Mouse (Mus musculus) forebrain, postnatal 0 days (tissue): ENCODE data around the gene Hoxa3. TPM values are rescaled to one million over a fixed set of nuclear protein-coding genes. Genes with fewer than 3 reads are reported as not detected.

Source experiments
- ATAC-seq: fragments of 200-750 bp; cut with Nextera tagmentation; 2 replicates; pipeline ENCODE4 v1.8.0; 2017; ENCODE audit warnings: mild to moderate bottlenecking, moderate library complexity
- DNase-seq: peaks from one replicate; pipeline ENCODE4 v3.0.0-alpha.2; 2015
- H3K27ac ChIP-seq: fragments of 300-500 bp; sonication (generic); 2 replicates; pipeline ENCODE4 v1.5.1; 2014; ENCODE audit warnings: low read depth, mild to moderate bottlenecking, antibody characterized with exemption, low read length, moderate library complexity, mixed read lengths
- H3K27me3 ChIP-seq: fragments of 300-500 bp; sonication (generic); 2 replicates; pipeline ENCODE4 v1.6.1; 2014; ENCODE audit warnings: mild to moderate bottlenecking, low read length, mixed read lengths; ENCODE audit not compliant: insufficient read depth
- H3K36me3 ChIP-seq: fragments of 300-500 bp; sonication (generic); 2 replicates; pipeline ENCODE4 v1.6.1; 2014; ENCODE audit warnings: mild to moderate bottlenecking, moderate library complexity; ENCODE audit not compliant: insufficient read depth
- H3K4me1 ChIP-seq: fragments of 300-500 bp; sonication (generic); 2 replicates; pipeline ENCODE4 v1.6.1; 2014; ENCODE audit warnings: antibody characterized with exemption; ENCODE audit not compliant: insufficient read depth
- H3K4me2 ChIP-seq: fragments of 300-500 bp; sonication (generic); 2 replicates; pipeline ENCODE4 v1.6.1; 2014; ENCODE audit warnings: low read depth, mild to moderate bottlenecking, moderate library complexity
- H3K4me3 ChIP-seq: fragments of 300-500 bp; sonication (generic); 2 replicates; pipeline ENCODE4 v1.5.1; 2014; ENCODE audit warnings: low read depth, low read length, mixed read lengths
- H3K9ac ChIP-seq: fragments of 300-500 bp; sonication (generic); 2 replicates; pipeline ENCODE4 v1.6.1; 2014; ENCODE audit warnings: mild to moderate bottlenecking
- H3K9me3 ChIP-seq: fragments of 300-500 bp; sonication (generic); 2 replicates; pipeline ENCODE4 v1.6.1; 2016; ENCODE audit warnings: low read length
- CTCF ChIP-seq: sonication (generic); IDR thresholded peaks from 2 replicates; pipeline ENCODE4 v1.5.1; 2016; ENCODE audit warnings: antibody characterized with exemption, control low read depth, low read depth
- WGBS: fragments of 180-500 bp; shearing (Covaris S2); extraction: QIAGEN DNeasy Blood & Tissue Kit; methylation state at CpG from one replicate; pipeline ENCODE4 v1.1.7; 2014; 5-methylcytosine and 5-hydroxymethylcytosine counted together
- polyA plus RNA-seq: library from polyadenylated mRNA; unstranded; fragments of >200 nt; fragmentation: Nextera tagmentation; extraction: Ambion mirVana; gene quantifications from 2 replicates; pipeline ENCODE4 v1.2.1, GENCODE M21; 2015
- total RNA-seq: library from RNA; depleted of rRNA; stranded (reverse); fragments of >200 nt; gene quantifications from 2 replicates; pipeline ENCODE4 v1.2.3, GENCODE M21; 2014

The Hoxa3 gene
- total and polyA plus RNA-seq, 2 experiments from 2014 or later, result not detected

DNA sequence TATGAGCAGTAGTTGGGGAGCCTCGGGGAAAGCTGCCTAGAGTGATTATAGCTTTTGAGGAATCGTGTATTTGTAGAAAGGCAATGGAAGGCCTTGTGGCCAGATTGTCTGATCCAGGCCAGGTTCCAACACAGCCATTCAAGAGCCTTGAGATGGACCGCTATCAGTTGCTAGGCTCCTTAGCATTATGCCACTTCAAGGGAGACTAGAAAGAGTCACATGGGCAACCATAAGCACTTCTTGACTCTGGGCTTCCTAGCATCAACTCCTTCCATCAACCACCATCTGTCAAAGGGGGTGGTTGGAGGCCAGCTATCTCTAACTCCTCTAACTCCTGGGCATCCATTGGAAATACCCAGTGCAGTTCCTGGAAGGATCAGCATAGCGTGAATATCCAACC lies 36.7 kb upstream of the Hoxa3 start:
- no peak for ATAC-seq
- no peaks in the 10 kb centered on the region for H3K9me3 ChIP-seq
- no peak overlapping the region for H3K4me3 ChIP-seq
- H3K27ac ChIP-seq, result no peak overlapping the region
- H3K27me3 ChIP-seq, result peaks cover 93% of the 10 kb centered on the region
- H3K4me2 ChIP-seq, result no peak overlapping the region
- WGBS, result 2% methylated on average over 4 of the region's 4 CpGs
- no peaks in the 10 kb centered on the region for H3K36me3 ChIP-seq
- H3K9ac ChIP-seq, result no peak overlapping the region
- no peak for TF ChIP-seq CTCF
- no peaks in the 10 kb centered on the region for H3K4me1 ChIP-seq
- DNase-seq, result no peak

DNA sequence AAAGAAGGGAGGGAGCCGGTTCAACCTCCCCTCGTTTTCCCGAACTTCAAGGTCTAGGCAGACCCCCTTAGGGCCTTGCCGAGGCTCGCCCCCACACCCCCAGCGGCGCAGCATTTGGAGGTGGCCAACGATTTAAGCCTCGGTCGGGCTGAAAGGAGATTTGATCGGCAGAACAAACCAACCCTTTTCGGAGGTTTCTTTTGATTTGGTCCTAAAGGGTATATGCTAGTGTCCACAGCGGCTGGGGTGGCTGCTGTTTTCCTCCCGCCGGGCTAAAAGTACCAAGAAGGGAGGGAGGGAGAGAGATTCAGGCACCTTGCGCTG lies 36.2 kb upstream of the Hoxa3 start:
- Histone ChIP-seq H3K4me3 (no peak overlapping the region), H3K4me2 (no peak overlapping the region), H3K36me3 (no peaks in the 10 kb centered on the region), H3K27me3 (peaks cover 94% of the 10 kb centered on the region), H3K27ac (no peak overlapping the region), H3K4me1 (no peaks in the 10 kb centered on the region), H3K9ac (no peak overlapping the region), H3K9me3 (no peaks in the 10 kb centered on the region)
- WGBS, result 2% methylated on average over 16 of the region's 16 CpGs
- DNase-seq (no peak), ATAC-seq (no peak)
- TF ChIP-seq CTCF, result no peak

DNA sequence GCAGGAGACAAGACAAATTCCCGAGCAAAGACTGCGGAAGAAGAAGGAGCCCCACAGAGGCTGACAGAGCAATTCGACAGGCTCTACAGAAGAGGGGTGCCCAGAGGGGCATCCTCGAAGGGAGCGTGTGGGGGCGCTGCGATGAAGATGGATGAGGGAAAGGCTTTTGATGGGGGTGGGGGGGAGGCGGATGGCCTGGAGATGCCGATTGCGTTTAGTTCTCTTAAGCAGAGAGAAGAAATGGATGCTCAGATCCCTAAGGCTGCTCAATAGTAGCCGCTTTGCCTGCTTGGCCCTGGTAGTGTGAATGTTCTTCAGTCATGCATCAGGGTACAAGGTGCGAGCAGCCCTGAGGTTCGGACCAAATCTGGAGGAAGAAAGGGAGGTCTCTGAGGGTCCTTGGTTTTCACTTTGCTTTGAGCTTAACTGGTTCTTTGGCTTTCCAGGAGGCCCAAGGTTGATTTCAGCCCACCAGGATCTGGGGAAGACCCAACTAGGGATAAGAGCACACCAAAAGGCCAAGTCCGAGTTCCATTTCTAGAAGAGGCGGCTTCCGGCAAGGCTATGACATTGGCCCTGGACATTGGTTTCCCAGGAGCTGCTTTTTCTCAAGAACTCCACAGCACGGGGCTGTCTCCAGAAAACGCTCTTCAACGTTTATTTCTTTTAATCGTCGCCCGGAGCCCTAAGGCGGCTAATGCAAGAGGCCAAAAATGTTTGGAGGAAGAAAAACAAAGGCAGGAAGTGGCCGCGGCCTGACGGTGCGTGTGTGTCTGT lies 35.7 kb upstream of the Hoxa3 start:
- Histone ChIP-seq H3K4me3 (no peak overlapping the region), H3K27ac (no peak overlapping the region), H3K4me2 (no peak overlapping the region), H3K36me3 (no peaks in the 10 kb centered on the region), H3K4me1 (no peaks in the 10 kb centered on the region), H3K27me3 (peaks cover 95% of the 10 kb centered on the region), H3K9me3 (no peaks in the 10 kb centered on the region), H3K9ac (no peak overlapping the region)
- WGBS, result 3% methylated on average over 27 of the region's 27 CpGs
- ATAC-seq, result no peak
- no peak for DNase-seq
- no peak for TF ChIP-seq CTCF

DNA sequence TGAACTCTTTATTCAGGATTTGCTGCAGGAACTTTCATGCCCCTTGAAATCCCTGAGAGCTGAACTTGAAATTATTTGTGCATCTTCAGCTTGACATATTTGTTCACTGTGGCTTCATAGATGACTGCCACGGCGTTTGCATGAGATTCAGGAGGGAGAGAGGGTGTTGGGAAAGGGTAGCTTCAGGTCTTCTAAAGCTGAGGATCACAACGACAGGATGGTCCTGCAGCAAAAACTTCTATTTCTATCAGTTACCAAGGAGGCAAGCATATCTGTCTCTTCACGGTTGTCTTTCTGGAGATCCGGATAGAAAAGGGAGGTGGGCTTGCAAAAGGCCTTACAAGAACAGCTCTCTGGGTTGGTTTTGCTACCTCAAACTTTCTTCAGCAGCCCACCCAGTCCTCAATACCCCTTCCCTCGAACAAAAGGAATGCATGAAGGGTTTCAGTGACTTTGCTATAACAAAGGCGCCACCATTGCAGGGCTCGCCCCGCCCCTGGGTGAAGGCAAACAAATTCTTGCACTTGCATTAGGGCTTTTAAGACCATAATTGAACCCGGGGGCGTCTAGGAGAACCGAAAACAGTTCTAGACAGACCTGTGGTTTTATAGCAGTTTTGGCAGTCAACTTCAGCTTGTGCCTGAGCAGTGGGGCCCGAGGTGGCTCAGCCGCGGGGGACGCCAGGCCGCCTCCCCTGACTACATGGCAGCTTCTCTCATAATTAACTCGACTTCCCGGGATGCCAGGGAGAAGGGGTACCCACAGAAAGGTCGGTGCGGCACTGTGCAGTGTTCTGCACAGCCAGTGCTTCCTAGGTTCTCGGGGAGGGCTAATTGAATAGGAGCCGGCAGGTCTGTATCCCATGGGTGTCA lies 34.9 kb upstream of the Hoxa3 start:
- no peaks in the 10 kb centered on the region for H3K4me1 ChIP-seq
- H3K4me3 ChIP-seq, result no peak overlapping the region
- no peak overlapping the region for H3K9ac ChIP-seq
- H3K27ac ChIP-seq, result no peak overlapping the region
- ATAC-seq, result no peak
- no peaks in the 10 kb centered on the region for H3K36me3 ChIP-seq
- no peak overlapping the region for H3K4me2 ChIP-seq
- WGBS, result 3% methylated on average over 23 of the region's 23 CpGs
- peaks cover 95% of the 10 kb centered on the region for H3K27me3 ChIP-seq
- H3K9me3 ChIP-seq, result no peaks in the 10 kb centered on the region
- TF ChIP-seq CTCF, result no peak
- DNase-seq, result no peak

DNA sequence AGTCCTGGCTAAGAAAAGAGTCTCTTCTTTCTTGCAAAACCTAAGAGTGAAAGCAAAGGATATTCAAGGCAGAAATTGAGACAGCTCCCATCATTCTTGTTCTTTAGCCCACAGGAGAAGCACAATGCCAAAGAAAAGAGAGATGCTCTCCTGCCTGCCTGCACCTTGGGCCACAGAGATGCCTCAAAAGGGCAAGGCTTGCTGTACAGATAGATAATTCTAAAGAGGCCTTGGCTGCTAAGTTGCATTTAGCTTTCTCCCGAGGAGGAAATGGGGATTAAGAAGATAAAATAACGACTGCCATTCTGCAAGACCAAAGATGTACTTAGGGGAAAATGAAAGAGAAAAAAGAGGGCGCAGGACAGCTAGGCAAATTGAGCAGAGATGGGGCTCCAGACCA lies 33.8 kb upstream of the Hoxa3 start:
- WGBS, result 3% methylated on average over 3 of the region's 3 CpGs
- no peak for DNase-seq

DNA sequence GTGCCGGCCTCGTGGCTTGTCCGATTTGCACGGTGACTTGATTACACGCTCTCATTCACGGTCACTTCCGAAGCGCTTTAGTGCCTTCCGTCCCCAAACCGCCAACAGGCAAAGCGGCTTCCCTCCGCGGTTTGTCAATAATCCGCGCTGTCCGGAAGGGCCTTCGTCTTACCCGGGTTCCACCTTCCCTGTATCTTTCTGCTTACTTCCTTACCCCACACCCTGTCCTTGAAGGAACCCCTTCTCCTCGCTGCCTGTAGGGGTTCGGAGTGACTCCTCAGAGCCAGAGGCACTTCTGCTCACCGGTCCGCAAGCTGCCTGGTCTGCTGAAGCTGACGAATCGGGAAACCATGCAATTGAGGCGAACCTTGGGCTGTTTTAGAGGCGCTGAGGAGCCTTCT lies 33.3 kb upstream of the Hoxa3 start:
- Histone ChIP-seq H3K4me3 (no peak overlapping the region), H3K27ac (no peak overlapping the region), H3K9ac (no peak overlapping the region), H3K4me1 (no peaks in the 10 kb centered on the region), H3K36me3 (no peaks in the 10 kb centered on the region), H3K27me3 (peaks cover 97% of the 10 kb centered on the region), H3K4me2 (no peak overlapping the region), H3K9me3 (no peaks in the 10 kb centered on the region)
- TF ChIP-seq CTCF, result no peak
- WGBS, result 2% methylated on average over 26 of the region's 26 CpGs
- ATAC-seq (no peak), DNase-seq (no peak)

More for the DNA sequence above, 33.8 kb upstream of the Hoxa3 start:
- Histone ChIP-seq H3K27me3 (peaks cover 97% of the 10 kb centered on the region), H3K4me3 (no peak overlapping the region), H3K36me3 (no peaks in the 10 kb centered on the region), H3K4me1 (no peaks in the 10 kb centered on the region), H3K27ac (no peak overlapping the region), H3K9ac (no peak overlapping the region), H3K4me2 (no peak overlapping the region), H3K9me3 (no peaks in the 10 kb centered on the region)
- ATAC-seq, result no peak
- TF ChIP-seq CTCF, result no peak

DNA sequence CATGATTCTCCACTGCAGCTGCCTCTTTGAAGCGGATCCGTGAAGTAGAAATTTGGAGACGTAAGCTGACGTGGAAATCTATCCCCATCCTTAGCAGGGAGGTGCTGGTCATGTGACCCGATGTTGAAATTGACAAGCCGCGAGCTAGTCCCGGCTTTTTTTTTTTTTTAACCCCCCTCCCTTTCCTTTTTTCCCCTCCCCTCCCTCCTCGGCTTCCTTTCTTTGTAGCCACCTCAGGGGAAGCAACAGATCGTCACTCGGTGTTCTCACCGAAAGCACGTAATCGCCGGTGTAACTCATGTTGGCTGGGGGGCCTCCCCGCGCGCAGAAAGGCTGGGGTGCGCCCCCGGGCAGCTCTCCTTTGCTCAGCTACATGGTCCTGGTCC lies 32.6 kb upstream of the Hoxa3 start, which contains the start of gene Hoxa11:
Gene Hoxa11 (minus strand): TSS at position 54 of the 386 bp plus-strand sequence.
- Histone ChIP-seq H3K36me3 (no peaks in the 10 kb centered on the region), H3K4me2 (no peak within 1 kb of the TSS), H3K4me3 (no peak within 1 kb of the TSS), H3K9me3 (no peaks in the 10 kb centered on the region), H3K27ac (no peak within 1 kb of the TSS), H3K9ac (no peak within 1 kb of the TSS), H3K27me3 (peaks cover 97% of the 10 kb centered on the region), H3K4me1 (no peaks in the 10 kb centered on the region)
- WGBS, result 1% methylated on average over 20 of the region's 20 CpGs
- no peak for TF ChIP-seq CTCF
- DNase-seq, result no peak
- no peak for ATAC-seq
